Mouse (Mus musculus) lung, embryonic 14.5 days (tissue): ENCODE results near the gene Trim13. TPM values are rescaled to one million over a fixed set of nuclear protein-coding genes. Genes with fewer than 3 reads are reported as not detected.
A peak's percentile ranks its signal among the peaks of the same experiment; 100 is the strongest.

Experiments
- ATAC-seq: fragments of 200-750 bp; cut with Nextera tagmentation; 2 replicates; pipeline ENCODE4 v1.8.0; 2017; ENCODE audit warnings: mild to moderate bottlenecking, moderate TSS enrichment, moderate library complexity; ENCODE audit not compliant: insufficient read depth
- DNase-seq: peaks from one replicate; pipeline ENCODE4 v3.0.0-alpha.2; 2015
- H3K27ac ChIP-seq: fragments of 300-500 bp; sonication (generic); 2 replicates; pipeline ENCODE4 v1.5.1; 2014; ENCODE audit warnings: low read depth, mild to moderate bottlenecking, moderate library complexity
- H3K27me3 ChIP-seq: fragments of 300-500 bp; sonication (generic); 2 replicates; pipeline ENCODE4 v1.6.1; 2014; ENCODE audit warnings: low read length, control low read depth; ENCODE audit not compliant: insufficient read depth
- H3K36me3 ChIP-seq: fragments of 300-500 bp; sonication (generic); 2 replicates; pipeline ENCODE4 v1.6.1; 2014; ENCODE audit warnings: control low read depth; ENCODE audit not compliant: insufficient read depth
- H3K4me1 ChIP-seq: fragments of 300-500 bp; sonication (generic); 2 replicates; pipeline ENCODE4 v1.6.1; 2014; ENCODE audit warnings: antibody characterized with exemption, control low read depth; ENCODE audit not compliant: insufficient read depth
- H3K4me2 ChIP-seq: fragments of 300-500 bp; sonication (generic); 2 replicates; pipeline ENCODE4 v1.6.1; 2014; ENCODE audit warnings: mild to moderate bottlenecking
- H3K4me3 ChIP-seq: fragments of 300-500 bp; sonication (generic); 2 replicates; pipeline ENCODE4 v1.5.1; 2014; ENCODE audit warnings: low read depth, low read length
- H3K9ac ChIP-seq: fragments of 300-500 bp; sonication (generic); 2 replicates; pipeline ENCODE4 v1.6.1; 2014
- H3K9me3 ChIP-seq: fragments of 300-500 bp; sonication (generic); 2 replicates; pipeline ENCODE4 v1.6.1; 2016; ENCODE audit warnings: low read depth, low read length, control low read depth
- CTCF ChIP-seq: IDR thresholded peaks from 2 replicates; pipeline ENCODE4 v1.5.1; 2016; ENCODE audit warnings: antibody characterized with exemption, low read depth
- WGBS: fragments of 180-500 bp; shearing (Covaris S2); extraction: QIAGEN DNeasy Blood & Tissue Kit; methylation state at CpG from one replicate; pipeline ENCODE4 v1.1.7; 2014; 5-methylcytosine and 5-hydroxymethylcytosine counted together
- polyA plus RNA-seq: library from polyadenylated mRNA; unstranded; fragments of >200 nt; fragmentation: Nextera tagmentation; extraction: Ambion mirVana; gene quantifications from 2 replicates; pipeline ENCODE4 v1.2.1, GENCODE M21; 2014

Gene Trim13
- polyA plus RNA-seq, 1 experiment from 2014 or later: 15.1 TPM

DNA sequence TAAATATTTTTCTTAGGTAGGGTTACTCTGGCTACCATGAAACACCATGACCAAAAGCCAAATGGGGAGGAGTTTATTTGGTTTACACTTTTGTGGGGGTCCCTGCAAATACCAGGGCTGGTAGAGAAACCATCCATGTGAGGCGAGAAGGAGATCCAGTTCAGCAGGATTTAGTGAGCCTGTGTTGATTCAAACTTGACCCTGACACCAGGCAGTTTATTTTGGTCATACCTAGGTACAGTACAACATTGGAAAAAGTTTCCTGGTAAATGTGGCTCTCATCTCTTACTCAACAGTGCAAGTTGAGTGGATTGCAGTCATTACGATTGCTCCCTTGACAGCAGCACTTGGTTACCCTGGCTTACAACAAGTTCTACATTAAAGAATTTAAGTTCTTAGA lies 15.3 kb downstream of the Trim13 start:
- H3K4me3 ChIP-seq: no peak overlapping the region
- peak; percentile 45 for DNase-seq
- H3K4me1 ChIP-seq: no peaks in the 10 kb centered on the region
- no peaks in the 10 kb centered on the region for H3K27me3 ChIP-seq
- H3K27ac ChIP-seq: no peak overlapping the region
- H3K9me3 ChIP-seq: no peaks in the 10 kb centered on the region
- no peak overlapping the region for H3K9ac ChIP-seq
- 81% methylated on average over 2 of the region's 2 CpGs for WGBS
- TF ChIP-seq CTCF: no peak
- no peaks in the 10 kb centered on the region for H3K36me3 ChIP-seq
- peak; percentile 62 for ATAC-seq
- H3K4me2 ChIP-seq: no peak overlapping the region

DNA sequence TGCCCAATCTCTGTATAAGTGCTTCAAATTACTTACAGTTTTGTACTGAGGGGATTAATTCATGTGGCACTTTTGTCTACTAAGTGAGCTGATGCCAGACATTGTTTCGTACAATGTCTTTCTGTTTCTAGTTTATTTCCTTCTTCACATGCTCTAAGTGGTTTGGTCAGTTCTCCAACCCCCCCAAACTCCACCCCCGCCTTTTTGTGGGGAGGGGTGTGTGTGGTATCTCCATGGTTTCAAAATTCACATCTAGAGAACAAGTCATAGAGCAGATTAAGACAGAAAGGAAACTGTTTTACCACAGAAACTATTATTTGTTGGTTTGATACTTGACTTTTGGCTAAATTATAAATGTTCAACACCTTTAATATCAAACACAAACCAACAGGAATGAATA lies 22.3 kb downstream of the Trim13 start:
- Histone ChIP-seq H3K36me3 (peaks cover 14% of the 10 kb centered on the region; the same call in 1 of the 2 replicates), H3K4me1 (no peaks in the 10 kb centered on the region), H3K27ac (no peak overlapping the region), H3K4me2 (no peak overlapping the region), H3K9me3 (no peaks in the 10 kb centered on the region), H3K27me3 (no peaks in the 10 kb centered on the region), H3K4me3 (no peak overlapping the region), H3K9ac (no peak overlapping the region)
- no peak for DNase-seq
- WGBS: 83% methylated on average over 2 of the region's 2 CpGs
- no peak for ATAC-seq
- no peak for TF ChIP-seq CTCF

DNA sequence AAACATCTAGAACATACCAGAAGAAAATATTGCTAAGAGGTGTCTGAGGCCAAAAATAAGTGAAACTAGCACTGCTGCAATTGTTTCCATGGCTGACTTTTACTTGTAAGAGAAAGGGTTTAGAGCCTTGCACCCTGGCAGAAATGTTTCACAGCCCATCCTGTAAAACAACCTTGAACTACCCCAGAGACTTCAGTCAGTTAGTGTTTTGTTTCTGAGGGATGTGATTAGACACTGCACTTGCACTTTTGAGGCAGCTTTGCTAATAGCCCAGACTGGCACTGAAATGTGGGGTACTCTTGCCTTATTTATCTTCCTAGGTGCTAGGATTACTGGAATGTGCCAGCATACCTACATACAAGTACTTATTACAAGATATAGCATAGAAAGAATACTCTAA lies 37.9 kb downstream of the Trim13 start:
- ATAC-seq: no peak
- no peaks in the 10 kb centered on the region for H3K27me3 ChIP-seq
- TF ChIP-seq CTCF: no peak
- H3K27ac ChIP-seq: no peak overlapping the region
- H3K4me3 ChIP-seq: no peak overlapping the region
- H3K9me3 ChIP-seq: no peaks in the 10 kb centered on the region
- H3K4me1 ChIP-seq: no peaks in the 10 kb centered on the region
- DNase-seq: no peak
- H3K4me2 ChIP-seq: no peak overlapping the region
- H3K36me3 ChIP-seq: peaks cover 51% of the 10 kb centered on the region
- H3K9ac ChIP-seq: no peak overlapping the region

DNA sequence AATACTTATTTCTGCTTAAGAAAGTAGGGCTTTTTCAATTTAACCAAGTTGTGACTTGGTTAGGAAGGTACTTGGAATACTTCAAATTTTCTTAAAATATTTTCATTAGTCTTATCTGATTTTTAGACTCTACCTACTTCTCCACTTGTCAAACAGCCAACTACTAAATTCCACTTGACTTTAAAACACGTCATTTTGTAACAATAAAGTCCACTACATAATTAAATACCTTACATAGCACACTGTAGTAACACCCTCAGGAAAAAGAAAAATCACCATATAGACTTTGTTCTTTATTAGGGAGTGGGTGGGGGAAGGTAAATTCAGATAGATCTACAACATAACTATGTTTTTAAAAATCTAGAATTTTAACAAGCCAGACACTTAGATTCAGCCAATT lies 44.6 kb downstream of the Trim13 start:
- Histone ChIP-seq H3K4me3 (no peak overlapping the region), H3K27me3 (no peaks in the 10 kb centered on the region), H3K4me2 (no peak overlapping the region), H3K27ac (no peak overlapping the region), H3K36me3 (peaks cover 11% of the 10 kb centered on the region; the same call in 1 of the 2 replicates), H3K9me3 (no peaks in the 10 kb centered on the region), H3K9ac (no peak overlapping the region), H3K4me1 (no peaks in the 10 kb centered on the region)
- no peak for TF ChIP-seq CTCF
- ATAC-seq (no peak), DNase-seq (no peak)
- WGBS: 48% methylated on average over 1 of the region's 1 CpGs

DNA sequence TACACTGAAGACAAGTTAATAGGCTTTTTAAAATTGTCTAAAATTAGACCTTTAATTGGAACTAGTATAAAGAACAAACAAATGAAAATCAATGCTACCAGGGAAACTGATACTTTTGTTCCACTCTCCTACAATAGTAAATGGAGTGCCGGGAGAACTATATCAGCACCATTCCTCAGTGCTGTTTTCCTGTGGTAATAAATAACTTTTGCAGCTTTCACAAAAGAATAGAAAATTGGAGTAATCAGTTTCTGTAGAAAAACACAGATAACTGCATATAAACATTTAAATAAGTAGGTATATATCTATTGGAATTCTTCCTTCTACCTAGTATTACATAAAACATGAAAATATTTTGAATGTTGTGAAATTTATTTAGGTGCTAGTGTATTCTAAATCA lies 47.5 kb downstream of the Trim13 start:
- no peaks in the 10 kb centered on the region for H3K4me1 ChIP-seq
- TF ChIP-seq CTCF: no peak
- H3K4me2 ChIP-seq: peak overlapping the region; percentile 49
- DNase-seq: no peak
- H3K27me3 ChIP-seq: no peaks in the 10 kb centered on the region
- no peak overlapping the region for H3K27ac ChIP-seq
- H3K9me3 ChIP-seq: no peaks in the 10 kb centered on the region
- ATAC-seq: no peak
- no peaks in the 10 kb centered on the region for H3K36me3 ChIP-seq
- H3K4me3 ChIP-seq: 0 out of 2 replicates have a peak overlapping the region, but pooled peaks have one; percentile 19
- 42% methylated on average over 1 of the region's 1 CpGs for WGBS
- no peak overlapping the region for H3K9ac ChIP-seq

DNA sequence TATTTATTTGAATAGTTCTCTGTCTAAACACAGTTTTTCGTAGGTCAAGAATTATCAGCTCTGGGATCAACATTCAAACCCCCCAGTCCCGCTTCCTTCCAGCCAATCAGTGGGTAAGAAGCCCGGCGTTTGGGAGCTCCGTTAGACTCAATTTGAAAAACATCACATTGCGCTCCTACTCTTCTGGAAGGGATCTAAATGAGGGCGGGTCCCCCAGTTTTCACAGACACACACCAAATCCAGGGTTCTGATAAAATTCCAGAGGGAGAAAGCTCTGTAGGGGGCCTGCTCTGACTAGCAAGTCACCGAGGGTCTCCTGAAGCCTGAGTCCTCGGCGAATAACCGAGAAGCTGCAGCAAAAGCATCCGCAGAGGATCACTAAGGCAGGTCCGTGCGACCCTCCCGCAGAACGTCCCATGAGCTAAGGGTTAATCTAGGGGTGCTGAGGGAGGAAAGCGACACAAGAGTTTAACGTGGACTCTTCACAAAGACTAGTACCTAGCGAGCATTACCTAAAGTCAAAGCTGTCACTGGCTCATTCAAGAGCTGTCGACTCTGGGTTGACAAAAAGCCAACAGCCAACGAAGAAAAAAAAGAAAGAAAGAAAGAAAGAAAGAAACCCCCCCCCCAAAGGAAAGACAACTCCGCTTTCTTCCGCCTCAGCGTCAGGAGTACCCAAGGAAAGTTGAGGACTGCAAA lies 49.3 kb downstream of the Trim13 start:
- no peak for TF ChIP-seq CTCF
- peak overlapping the region; percentile 78 for H3K4me2 ChIP-seq
- no peaks in the 10 kb centered on the region for H3K9me3 ChIP-seq
- H3K4me1 ChIP-seq: no peaks in the 10 kb centered on the region
- peak overlapping the region; percentile 98 for H3K27ac ChIP-seq
- DNase-seq (peak; percentile 76), ATAC-seq (no peak)
- no peaks in the 10 kb centered on the region for H3K27me3 ChIP-seq
- peak overlapping the region; percentile 98 for H3K9ac ChIP-seq
- peak overlapping the region; percentile 91 for H3K4me3 ChIP-seq
- under 1% methylated on average over 24 of the region's 24 CpGs for WGBS
- H3K36me3 ChIP-seq: no peaks in the 10 kb centered on the region

DNA sequence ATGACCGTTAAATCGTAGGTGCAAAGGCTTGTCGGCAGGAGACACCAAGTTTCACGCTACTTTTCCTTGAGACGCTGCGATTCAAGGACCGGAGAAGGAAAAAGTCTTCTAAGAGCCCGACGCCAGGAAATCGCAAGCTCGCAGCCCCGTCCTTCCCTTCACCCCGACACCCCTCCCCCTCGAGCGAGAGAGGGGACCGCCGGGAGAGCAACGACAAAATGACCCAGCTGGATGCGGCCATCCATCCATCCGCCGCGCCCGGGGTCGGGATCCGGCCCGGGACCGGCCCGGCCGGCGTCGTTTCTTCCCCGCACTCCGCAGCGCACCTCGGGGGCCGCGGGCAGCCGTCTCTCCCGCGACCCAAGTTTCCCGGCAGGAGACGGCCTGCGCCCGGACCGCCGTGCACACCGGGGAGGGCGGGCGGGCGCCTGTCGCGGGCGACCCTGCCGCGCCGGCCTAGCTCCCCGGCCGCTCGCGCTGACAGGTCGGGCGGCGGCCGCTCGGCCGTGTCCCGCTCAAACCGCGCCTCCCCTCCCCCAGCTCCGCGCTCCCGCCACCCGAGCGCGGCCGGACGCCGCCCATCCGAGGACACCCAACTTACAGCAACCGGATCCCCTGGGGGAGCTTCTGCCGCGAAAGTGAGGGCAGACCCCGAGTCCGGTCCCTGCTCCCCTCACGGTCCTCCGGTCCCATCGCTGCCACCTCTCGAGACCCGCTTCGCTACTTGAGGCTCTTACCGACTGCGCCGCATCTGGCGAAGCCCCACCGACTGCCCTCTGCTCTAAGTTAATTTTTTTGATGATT lies 50.0 kb downstream of the Trim13 start:
- Histone ChIP-seq H3K27me3 (no peaks in the 10 kb centered on the region), H3K4me3 (peak overlapping the region; percentile 91), H3K4me1 (no peaks in the 10 kb centered on the region), H3K9me3 (no peaks in the 10 kb centered on the region), H3K36me3 (no peaks in the 10 kb centered on the region), H3K27ac (peak overlapping the region; percentile 98), H3K9ac (peak overlapping the region; percentile 98), H3K4me2 (peak overlapping the region; percentile 78)
- ATAC-seq (peak; percentile 71), DNase-seq (peak; percentile 78)
- WGBS: under 1% methylated on average over 87 of the region's 95 CpGs
- no peak for TF ChIP-seq CTCF
